Mouse (Mus musculus): Measurements from ENCODE around the gene Whamm.

Whamm gene

GRCm38 (mm10) chr7:81564766-81565165, 6.3 kb upstream of the Whamm start:
- DNase-seq = no peak

- no peak for DNase-seq
Observed at GRCm38 (mm10) chr7:81565381-81566055, 5.5 kb upstream of the Whamm start.

GRCm38 (mm10) chr7:81566332-81566731, 4.7 kb upstream of the Whamm start:
- DNase-seq = no peak

- no peak for DNase-seq
Observed at GRCm38 (mm10) chr7:81566892-81567291, 4.2 kb upstream of the Whamm start, which contains the start of gene Fsd2. Fsd2 (minus strand) TSS chr7:81566944.

GRCm38 (mm10) chr7:81567396-81567795, 3.7 kb upstream of the Whamm start:
- DNase-seq = no peak

- DNase-seq = no peak
Observed at GRCm38 (mm10) chr7:81569851-81570250, 1.2 kb upstream of the Whamm start.

- no peak for DNase-seq
Observed at GRCm38 (mm10) chr7:81570271-81570670, 795 bp upstream of the Whamm start.

GRCm38 (mm10) chr7:81570752-81571107, 336 bp upstream of the Whamm start:
- no peak for DNase-seq

- DNase-seq = peak; percentile 23
Observed at GRCm38 (mm10) chr7:81571941-81572441, 925 bp downstream of the Whamm start.

- no peak for DNase-seq
Observed at GRCm38 (mm10) chr7:81572610-81573268, 1.7 kb downstream of the Whamm start.

GRCm38 (mm10) chr7:81573397-81573796, 2.3 kb downstream of the Whamm start:
- DNase-seq = peak; percentile 28

GRCm38 (mm10) chr7:81573821-81574220, 2.8 kb downstream of the Whamm start:
- DNase-seq = no peak

GRCm38 (mm10) chr7:81575606-81576005, 4.5 kb downstream of the Whamm start:
- no peak for DNase-seq

GRCm38 (mm10) chr7:81577872-81578271, 6.8 kb downstream of the Whamm start:
- DNase-seq = no peak

GRCm38 (mm10) chr7:81578413-81578812, 7.3 kb downstream of the Whamm start:
- DNase-seq = no peak

- DNase-seq = no peak
Observed at GRCm38 (mm10) chr7:81579312-81579711, 8.2 kb downstream of the Whamm start.

- no peak for DNase-seq
Observed at GRCm38 (mm10) chr7:81583512-81583911, 12.4 kb downstream of the Whamm start.

GRCm38 (mm10) chr7:81585326-81585725, 14.3 kb downstream of the Whamm start:
- no peak for DNase-seq

GRCm38 (mm10) chr7:81587238-81587637, 16.2 kb downstream of the Whamm start:
- DNase-seq = no peak

- no peak for DNase-seq
Observed at GRCm38 (mm10) chr7:81592686-81593085, 21.6 kb downstream of the Whamm start.

- no peak for DNase-seq
Observed at GRCm38 (mm10) chr7:81593387-81593786, 22.3 kb downstream of the Whamm start.

- DNase-seq = no peak
Observed at GRCm38 (mm10) chr7:81595056-81595455, 24.0 kb downstream of the Whamm start.

- no peak for DNase-seq
Observed at GRCm38 (mm10) chr7:81596086-81596485, 25.0 kb downstream of the Whamm start.

GRCm38 (mm10) chr7:81597660-81598059, 26.6 kb downstream of the Whamm start:
- no peak for DNase-seq
